Mouse (Mus musculus): Measurements from ENCODE around the gene Cldn14.

- TF ChIP-seq CTCF (IDR thresholded peaks at IDR 0.05; ENCODE audit: low read depth, low read length) (no peak), GATA1 (IDR thresholded peaks at IDR 0.05; ENCODE audit: borderline replicate concordance, low read length) (no peak), POLR2AphosphoS5 (IDR thresholded peaks at IDR 0.05; ENCODE audit: insufficient replicate concordance, low read depth, low read length) (no peak), TAL1 (conservative IDR thresholded peaks at IDR 0.05; ENCODE audit: low read depth, low read length) (no peak)
Measured at GRCm38 (mm10) chr16:93942796-93943502, 65.7 kb downstream of the Cldn14 start.

Measured in G1E (cell line).